Mouse (Mus musculus): Measurements from ENCODE around the gene Sars2. TPM values are rescaled to one million over a fixed set of nuclear protein-coding genes. Genes with fewer than 3 reads are reported as not detected.

Sars2 gene
- polyA plus RNA-seq, 1 experiment from 2014 or later, result 24.6 TPM

GRCm38 (mm10) chr7:28732341-28733142, 9.2 kb upstream of the Sars2 start:
- peak; percentile 57; the same call in 1 of the 2 replicates for ATAC-seq (ENCODE audit: low read depth)

GRCm38 (mm10) chr7:28733211-28733610, 8.6 kb upstream of the Sars2 start:
- H3K9me3 ChIP-seq, result peaks cover 7% of the 10 kb centered on the region; the same call in 1 of the 2 replicates
- peak overlapping the region; percentile 45 for H3K4me3 ChIP-seq
- peaks cover 24% of the 10 kb centered on the region for H3K27me3 ChIP-seq
- H3K27ac ChIP-seq (replicated peaks), result no peak overlapping the region
- peaks cover 13% of the 10 kb centered on the region for H3K4me1 ChIP-seq (replicated peaks)
- peaks cover 15% of the 10 kb centered on the region; the same call in 1 of the 2 replicates for H3K36me3 ChIP-seq
- no peak for ATAC-seq (ENCODE audit: low read depth)
- no peak overlapping the region for H3K9ac ChIP-seq
- peak overlapping the region; percentile 62 for H3K4me2 ChIP-seq
- 10% methylated on average over 11 of the region's 11 CpGs for WGBS

More at GRCm38 (mm10) chr7:28732341-28733142, 9.2 kb upstream of the Sars2 start:
- Histone ChIP-seq H3K9me3 (peaks cover 7% of the 10 kb centered on the region; the same call in 1 of the 2 replicates), H3K36me3 (peaks cover 8% of the 10 kb centered on the region; the same call in 1 of the 2 replicates), H3K27ac (replicated peaks) (no peak overlapping the region), H3K9ac (peak overlapping the region; percentile 49), H3K4me2 (peak overlapping the region; percentile 62), H3K27me3 (peaks cover 24% of the 10 kb centered on the region), H3K4me1 (replicated peaks) (peaks cover 20% of the 10 kb centered on the region), H3K4me3 (peak overlapping the region; percentile 45)
- 3% methylated on average over 58 of the region's 58 CpGs for WGBS

- Histone ChIP-seq H3K4me1 (replicated peaks) (peaks cover 15% of the 10 kb centered on the region), H3K9me3 (peaks cover 7% of the 10 kb centered on the region; the same call in 1 of the 2 replicates), H3K27ac (replicated peaks) (no peak overlapping the region), H3K27me3 (peaks cover 24% of the 10 kb centered on the region), H3K4me2 (no peak overlapping the region), H3K36me3 (peaks cover 28% of the 10 kb centered on the region), H3K9ac (no peak overlapping the region), H3K4me3 (no peak overlapping the region)
- 80% methylated on average over 6 of the region's 6 CpGs for WGBS
- ATAC-seq (ENCODE audit: low read depth), result no peak
These were observed 6.1 kb upstream of the Sars2 start for GRCm38 (mm10) chr7:28735701-28736100.

- ATAC-seq (ENCODE audit: low read depth), result no peak
- H3K4me3 ChIP-seq, result no peak overlapping the region
- no peaks in the 10 kb centered on the region for H3K9me3 ChIP-seq
- no peaks in the 10 kb centered on the region for H3K27me3 ChIP-seq
- no peak overlapping the region for H3K9ac ChIP-seq
- H3K36me3 ChIP-seq, result peaks cover 28% of the 10 kb centered on the region
- H3K4me1 ChIP-seq (replicated peaks), result peaks cover 21% of the 10 kb centered on the region
- no peak overlapping the region for H3K4me2 ChIP-seq
- no peak overlapping the region for H3K27ac ChIP-seq (replicated peaks)
- WGBS, result 94% methylated on average over 21 of the region's 21 CpGs
These were observed 2.0 kb upstream of the Sars2 start for GRCm38 (mm10) chr7:28739829-28740228.

- Histone ChIP-seq H3K9ac (peak overlapping the region; percentile 87), H3K4me2 (peak overlapping the region; percentile 87), H3K27me3 (no peaks in the 10 kb centered on the region), H3K9me3 (no peaks in the 10 kb centered on the region), H3K27ac (replicated peaks) (peak overlapping the region; percentile 65; the same call in 1 of the 2 replicates), H3K4me3 (peak overlapping the region; percentile 61), H3K4me1 (replicated peaks) (peaks cover 21% of the 10 kb centered on the region), H3K36me3 (peaks cover 31% of the 10 kb centered on the region)
- no peak for ATAC-seq (ENCODE audit: low read depth)
- 34% methylated on average over 9 of the region's 9 CpGs for WGBS
These were observed 843 bp upstream of the Sars2 start for GRCm38 (mm10) chr7:28740949-28741348.

- no peaks in the 10 kb centered on the region for H3K27me3 ChIP-seq
- peak overlapping the region; percentile 61 for H3K4me3 ChIP-seq
- peak; percentile 26 for ATAC-seq (ENCODE audit: low read depth)
- peak overlapping the region; percentile 87 for H3K9ac ChIP-seq
- peak overlapping the region; percentile 87 for H3K4me2 ChIP-seq
- peak overlapping the region; percentile 65 for H3K27ac ChIP-seq (replicated peaks)
- 1% methylated on average over 13 of the region's 13 CpGs for WGBS
- peaks cover 21% of the 10 kb centered on the region for H3K4me1 ChIP-seq (replicated peaks)
- peaks cover 35% of the 10 kb centered on the region for H3K36me3 ChIP-seq
- no peaks in the 10 kb centered on the region for H3K9me3 ChIP-seq
These were observed 454 bp upstream of the Sars2 start for GRCm38 (mm10) chr7:28741368-28741708.

GRCm38 (mm10) chr7:28749935-28750334, 8.1 kb downstream of the Sars2 start:
- H3K27ac ChIP-seq (replicated peaks), result no peak overlapping the region
- ATAC-seq (ENCODE audit: low read depth), result no peak
- no peak overlapping the region for H3K4me3 ChIP-seq
- no peaks in the 10 kb centered on the region for H3K9me3 ChIP-seq
- no peaks in the 10 kb centered on the region for H3K27me3 ChIP-seq
- no peak overlapping the region for H3K9ac ChIP-seq
- H3K4me1 ChIP-seq (replicated peaks), result 0 out of 2 replicates have a peak, but pooled peaks cover 7% of the 10 kb centered on the region
- WGBS, result 96% methylated on average over 7 of the region's 7 CpGs
- H3K36me3 ChIP-seq, result peaks cover 43% of the 10 kb centered on the region
- no peak overlapping the region for H3K4me2 ChIP-seq

DNA sequence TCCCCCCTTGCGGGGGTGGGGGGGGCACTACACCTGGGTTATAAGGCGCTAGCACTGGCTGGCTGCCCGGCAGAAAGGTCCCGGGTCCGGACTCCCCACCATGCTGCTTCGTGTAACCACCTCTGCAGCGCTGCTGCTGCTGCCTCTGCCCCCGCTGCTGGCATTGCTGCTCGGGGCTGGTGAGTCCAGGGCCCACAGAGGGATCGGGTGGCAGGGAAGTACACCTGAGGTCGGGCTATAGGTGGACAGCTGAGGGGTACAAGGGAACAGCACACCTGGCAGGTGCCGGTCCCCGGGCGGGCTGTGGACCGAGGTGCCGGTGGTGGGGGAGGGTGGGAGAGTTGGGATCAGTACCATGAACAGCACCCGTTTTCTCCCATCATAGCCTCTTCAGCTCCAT, 14.3 kb downstream of the Sars2 start, which contains the start of gene Ccer2:
Gene Ccer2 (plus strand): TSS at position 96 of the 400 bp plus-strand sequence.
- ATAC-seq (ENCODE audit: low read depth), result no peak; the same call in 1 of the 2 replicates
- 6% methylated on average over 17 of the region's 17 CpGs for WGBS
- Histone ChIP-seq H3K27me3 (peaks cover 25% of the 10 kb centered on the region), H3K9ac (peak within 1 kb of the TSS; percentile 61), H3K4me1 (replicated peaks) (peaks cover 11% of the 10 kb centered on the region), H3K27ac (replicated peaks) (no peak within 1 kb of the TSS), H3K4me3 (peak within 1 kb of the TSS; percentile 17), H3K4me2 (peak within 1 kb of the TSS; percentile 46), H3K9me3 (no peaks in the 10 kb centered on the region), H3K36me3 (peaks cover 59% of the 10 kb centered on the region)

DNA sequence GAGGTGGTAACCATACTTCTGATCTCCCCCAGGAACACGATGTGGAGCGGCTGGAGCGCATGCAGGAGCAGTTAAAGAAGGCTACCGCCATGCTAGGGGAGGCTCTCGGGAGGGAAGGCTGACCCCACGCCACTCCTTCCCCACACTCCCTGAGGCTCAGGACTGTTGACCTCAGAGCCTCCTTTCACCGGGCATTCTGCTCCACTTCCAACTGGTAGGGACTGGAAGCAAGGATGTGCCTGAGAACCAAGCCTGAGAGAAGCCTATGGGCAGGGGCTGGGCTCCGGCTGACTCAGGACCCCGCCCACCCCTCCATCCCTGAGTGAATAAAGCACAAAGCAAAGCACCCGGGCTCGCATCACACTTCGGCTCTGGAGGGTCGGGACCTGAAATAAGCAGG, 16.8 kb downstream of the Sars2 start:
- ATAC-seq (ENCODE audit: low read depth), result no peak
- H3K9me3 ChIP-seq, result no peaks in the 10 kb centered on the region
- no peak overlapping the region for H3K4me3 ChIP-seq
- no peak overlapping the region for H3K4me2 ChIP-seq
- peaks cover 67% of the 10 kb centered on the region for H3K36me3 ChIP-seq
- H3K9ac ChIP-seq, result no peak overlapping the region
- no peak overlapping the region for H3K27ac ChIP-seq (replicated peaks)
- WGBS, result 78% methylated on average over 13 of the region's 13 CpGs
- peaks cover 25% of the 10 kb centered on the region for H3K27me3 ChIP-seq
- peaks cover 11% of the 10 kb centered on the region for H3K4me1 ChIP-seq (replicated peaks)

DNA sequence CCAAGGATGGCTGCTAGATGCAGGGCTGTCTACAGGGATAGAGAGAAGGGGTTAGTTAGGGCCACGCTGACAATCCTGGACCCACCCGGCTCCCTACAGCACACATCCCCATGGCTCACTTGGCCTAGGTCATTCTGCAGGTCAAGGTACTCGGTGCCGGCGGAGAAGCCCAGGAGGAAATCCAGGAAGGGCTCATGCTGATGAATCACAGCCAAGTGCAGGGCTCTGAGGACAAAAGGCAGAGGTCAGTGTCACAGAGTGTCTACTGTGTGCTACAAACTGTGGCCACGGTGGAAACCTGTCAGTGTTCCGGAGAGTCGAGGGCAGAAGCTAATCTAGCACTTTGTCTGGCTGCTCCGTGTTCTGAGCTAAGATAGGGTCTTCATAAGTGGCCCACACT, 20.1 kb downstream of the Sars2 start:
- Histone ChIP-seq H3K9ac (no peak overlapping the region), H3K36me3 (peaks cover 60% of the 10 kb centered on the region), H3K4me1 (replicated peaks) (peaks cover 15% of the 10 kb centered on the region), H3K27me3 (peaks cover 10% of the 10 kb centered on the region), H3K9me3 (no peaks in the 10 kb centered on the region), H3K4me3 (no peak overlapping the region), H3K27ac (replicated peaks) (no peak overlapping the region), H3K4me2 (no peak overlapping the region)
- WGBS, result 93% methylated on average over 9 of the region's 9 CpGs
- no peak for ATAC-seq (ENCODE audit: low read depth)

DNA sequence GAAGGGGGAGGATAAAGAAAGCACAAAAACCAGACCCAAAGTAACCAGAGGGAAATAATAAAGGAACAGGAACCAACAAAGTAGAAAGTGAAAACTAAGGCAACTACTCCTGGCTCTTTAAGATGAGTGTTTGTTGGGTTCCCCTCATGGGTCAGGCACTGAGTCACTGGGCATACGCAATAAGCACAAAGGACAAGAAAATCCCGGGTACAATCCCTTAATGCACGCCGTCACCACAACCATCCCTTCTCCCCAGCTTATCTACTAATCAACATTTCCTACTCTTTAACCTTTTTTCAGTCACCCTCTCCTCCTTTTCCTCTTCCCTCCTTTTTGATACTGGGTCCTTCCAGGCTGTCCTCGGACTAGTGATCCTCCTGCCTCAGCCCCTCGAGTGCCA, 23.4 kb downstream of the Sars2 start:
- Histone ChIP-seq H3K4me2 (peak overlapping the region; percentile 65), H3K9ac (peak overlapping the region; percentile 81; the same call in 1 of the 2 replicates), H3K4me3 (peak overlapping the region; percentile 73), H3K27me3 (no peaks in the 10 kb centered on the region), H3K27ac (replicated peaks) (no peak overlapping the region), H3K36me3 (peaks cover 30% of the 10 kb centered on the region), H3K9me3 (no peaks in the 10 kb centered on the region), H3K4me1 (replicated peaks) (peaks cover 41% of the 10 kb centered on the region)
- WGBS, result 87% methylated on average over 6 of the region's 6 CpGs
- no peak for ATAC-seq (ENCODE audit: low read depth)

GRCm38 (mm10) chr7:28766173-28766879, 24.5 kb downstream of the Sars2 start, which contains the start of gene Sirt2:
Sirt2 (plus strand) TSS chr7:28766735.
- peak within 1 kb of the TSS; percentile 89 for H3K9ac ChIP-seq
- peak within 1 kb of the TSS; percentile 73 for H3K4me3 ChIP-seq
- H3K27me3 ChIP-seq, result no peaks in the 10 kb centered on the region
- H3K9me3 ChIP-seq, result no peaks in the 10 kb centered on the region
- peaks cover 19% of the 10 kb centered on the region for H3K36me3 ChIP-seq
- ATAC-seq (ENCODE audit: low read depth), result peak; percentile 98
- peak within 1 kb of the TSS; percentile 42; the same call in 1 of the 2 replicates for H3K27ac ChIP-seq (replicated peaks)
- WGBS, result under 1% methylated on average over 45 of the region's 45 CpGs
- H3K4me1 ChIP-seq (replicated peaks), result peaks cover 41% of the 10 kb centered on the region
- H3K4me2 ChIP-seq, result peak within 1 kb of the TSS; percentile 74
